Mouse (Mus musculus) retina, adult 2 months (tissue): ENCODE data around the gene Tbk1.
A peak's percentile ranks its signal among the peaks of the same experiment; 100 is the strongest.

ENCODE experiments used
- DNase-seq: peaks from one replicate; pipeline ENCODE4 v3.0.0-alpha.2; 2012; ENCODE audit warnings: low read depth, low spot score

The Tbk1 gene

DNA sequence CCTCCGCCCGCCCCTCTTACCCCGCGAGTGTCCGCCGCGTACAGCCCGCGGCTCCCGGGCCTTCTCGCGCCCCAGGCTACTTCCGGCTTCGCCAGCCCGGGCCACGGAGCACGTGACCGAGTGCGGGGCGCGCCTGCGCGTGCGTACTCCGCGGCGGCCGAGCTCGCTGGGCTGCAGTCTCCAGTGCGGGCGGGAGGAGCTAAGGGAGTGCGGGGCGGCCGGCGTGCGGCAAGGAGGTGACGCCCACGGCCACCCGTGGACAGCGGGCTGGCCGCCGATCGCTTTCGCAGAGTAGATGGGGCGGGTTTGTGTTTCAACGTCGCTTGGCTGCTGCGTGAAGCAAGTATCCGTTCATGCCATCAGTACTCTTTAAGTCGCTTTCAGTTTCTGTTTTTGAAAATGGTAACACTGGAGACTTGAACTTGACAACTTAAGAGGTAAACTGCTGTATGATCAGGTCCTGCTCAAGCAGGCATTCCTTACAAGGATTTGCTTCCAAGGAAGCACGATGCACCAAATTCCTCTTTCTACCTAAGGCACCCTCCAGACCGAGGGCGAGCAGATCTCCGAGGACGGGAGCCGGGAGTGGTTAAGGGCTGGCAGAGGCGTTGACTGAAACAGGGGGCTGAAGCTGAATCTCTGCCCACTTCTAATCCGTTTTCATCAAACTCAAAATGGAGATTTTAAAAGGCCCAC is at the start of gene Tbk1:
Gene Tbk1 (minus strand): TSS at position 113 of the 696 bp plus-strand sequence.
- DNase-seq: peak; percentile 74

DNA sequence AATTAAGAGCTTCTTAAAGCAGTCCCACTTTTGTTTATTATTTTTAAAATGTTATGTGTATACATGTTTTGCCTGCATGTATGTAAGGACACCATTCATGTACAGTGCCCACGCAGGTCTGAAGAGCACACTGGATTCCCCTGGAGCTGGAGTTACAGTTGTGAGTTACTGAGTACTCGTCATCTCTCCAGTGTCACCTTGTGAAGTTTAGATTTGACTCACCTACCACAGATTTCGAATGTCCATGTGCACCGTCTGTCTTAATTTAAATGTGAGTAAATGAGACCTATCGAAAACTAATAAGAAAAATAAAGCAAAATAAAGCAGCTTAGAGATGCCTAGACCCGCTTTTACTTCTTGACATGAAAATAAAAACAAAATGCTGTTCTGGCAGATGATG is 49.7 kb upstream of the Tbk1 start:
- DNase-seq: no peak

DNA sequence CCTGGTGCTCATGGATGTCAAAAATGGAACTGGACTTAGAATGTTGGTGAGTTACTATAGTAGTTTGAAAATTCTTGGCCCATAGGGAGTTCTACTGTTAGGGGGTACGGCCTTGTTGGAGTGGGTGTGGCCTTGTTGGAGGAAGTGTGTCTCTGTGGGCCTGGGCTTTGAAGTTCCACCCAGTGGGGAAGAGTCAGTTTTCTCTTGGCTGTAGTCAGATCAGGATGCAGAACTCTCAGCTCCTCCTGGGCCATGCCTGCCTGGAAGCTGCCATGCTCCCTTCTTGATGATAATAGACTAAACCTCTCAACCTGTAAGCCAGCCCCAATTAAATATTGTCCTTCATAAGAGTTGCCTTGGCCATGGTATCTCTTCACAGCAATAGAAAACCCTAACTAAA is 47.6 kb upstream of the Tbk1 start:
- no peak for DNase-seq

DNA sequence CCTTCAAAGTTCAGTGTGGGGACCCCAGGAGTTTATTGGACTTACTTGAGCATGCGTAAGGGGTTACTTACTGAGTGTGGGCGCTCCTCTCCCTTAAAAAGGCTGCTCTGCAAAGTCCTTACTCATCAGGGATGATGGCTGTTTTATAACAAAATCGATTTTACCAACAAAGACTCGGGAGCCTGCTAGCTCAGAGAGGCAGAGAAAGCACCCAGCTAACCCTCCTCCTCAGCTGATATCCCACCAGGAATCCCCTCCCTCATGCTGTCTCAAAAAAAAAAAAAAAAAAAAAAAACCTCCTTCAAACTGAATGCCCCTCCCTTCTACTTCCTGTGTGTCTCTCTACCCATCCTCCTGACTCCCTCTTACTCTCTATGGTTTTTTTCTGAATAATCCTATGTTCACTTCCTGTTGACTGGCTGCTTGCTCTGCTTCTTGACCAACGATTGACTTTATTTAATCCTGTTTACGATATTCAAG is 42.0 kb upstream of the Tbk1 start:
- no peak for DNase-seq

DNA sequence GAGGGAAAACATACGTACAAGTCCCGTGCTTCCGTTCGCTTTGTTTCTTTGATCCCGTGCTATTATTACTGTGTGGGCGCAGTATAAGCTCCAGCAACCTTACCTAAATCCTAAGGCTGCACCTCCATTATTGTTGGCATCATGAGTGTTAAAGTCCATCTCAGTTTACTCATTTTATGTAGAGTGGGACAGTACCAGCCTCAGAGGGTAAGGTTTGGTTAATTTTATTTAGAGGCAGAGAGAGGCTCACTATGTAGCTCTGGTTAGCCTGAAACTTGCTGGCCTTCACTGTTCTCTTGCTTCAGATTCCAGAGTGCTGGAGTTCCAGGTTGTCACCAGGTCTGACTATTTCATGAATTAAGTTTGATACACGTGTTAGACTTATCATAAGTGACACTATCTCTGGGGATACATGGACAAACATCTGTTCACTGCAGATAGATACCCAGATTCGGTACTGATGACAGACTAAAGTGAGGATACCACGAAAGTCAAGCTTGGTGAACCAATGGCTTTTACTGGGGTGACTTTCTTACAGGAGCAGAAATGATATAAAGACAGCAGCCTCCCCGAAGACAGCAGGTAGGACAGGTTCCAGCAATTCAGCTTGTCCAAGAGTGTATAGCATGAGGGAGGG is 40.7 kb upstream of the Tbk1 start:
- no peak for DNase-seq

DNA sequence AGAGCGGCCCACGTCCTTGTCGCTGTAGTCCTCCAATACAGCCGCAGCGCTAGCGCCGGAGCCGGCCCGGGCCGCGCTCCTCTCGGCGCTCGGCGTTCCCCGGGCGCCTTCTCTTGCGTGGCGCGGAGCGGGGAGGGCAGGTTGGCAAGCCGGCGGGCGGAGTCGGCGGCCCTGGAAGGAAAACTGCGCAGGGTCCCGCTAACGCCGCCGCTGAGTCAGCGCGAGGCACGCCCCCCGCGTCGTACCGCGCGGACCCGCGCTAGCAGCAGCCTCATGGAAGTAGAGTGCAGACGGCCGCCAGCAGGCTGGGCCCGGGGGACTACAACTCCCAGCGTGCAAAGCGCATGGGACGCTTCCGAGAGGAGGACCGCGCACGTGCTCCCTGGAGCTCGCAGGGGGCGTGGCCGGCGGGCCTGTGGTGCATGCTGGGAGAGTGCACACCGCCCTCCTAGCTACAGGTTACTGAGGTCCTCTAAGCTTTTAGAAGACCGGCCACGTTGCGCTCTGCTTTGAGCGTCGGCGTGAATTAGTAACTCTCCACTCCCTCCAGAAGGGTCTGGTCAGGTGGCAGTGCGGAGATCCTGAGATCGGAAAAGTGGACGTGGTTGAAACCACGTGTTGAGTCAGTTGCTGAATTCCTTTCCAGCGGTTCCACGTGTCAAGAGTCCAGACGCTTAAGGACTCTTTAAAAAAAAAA is 39.7 kb upstream of the Tbk1 start, which contains the start of gene Xpot:
Gene Xpot (minus strand): TSS at position 147 of the 697 bp plus-strand sequence.
- peak; percentile 94 for DNase-seq

DNA sequence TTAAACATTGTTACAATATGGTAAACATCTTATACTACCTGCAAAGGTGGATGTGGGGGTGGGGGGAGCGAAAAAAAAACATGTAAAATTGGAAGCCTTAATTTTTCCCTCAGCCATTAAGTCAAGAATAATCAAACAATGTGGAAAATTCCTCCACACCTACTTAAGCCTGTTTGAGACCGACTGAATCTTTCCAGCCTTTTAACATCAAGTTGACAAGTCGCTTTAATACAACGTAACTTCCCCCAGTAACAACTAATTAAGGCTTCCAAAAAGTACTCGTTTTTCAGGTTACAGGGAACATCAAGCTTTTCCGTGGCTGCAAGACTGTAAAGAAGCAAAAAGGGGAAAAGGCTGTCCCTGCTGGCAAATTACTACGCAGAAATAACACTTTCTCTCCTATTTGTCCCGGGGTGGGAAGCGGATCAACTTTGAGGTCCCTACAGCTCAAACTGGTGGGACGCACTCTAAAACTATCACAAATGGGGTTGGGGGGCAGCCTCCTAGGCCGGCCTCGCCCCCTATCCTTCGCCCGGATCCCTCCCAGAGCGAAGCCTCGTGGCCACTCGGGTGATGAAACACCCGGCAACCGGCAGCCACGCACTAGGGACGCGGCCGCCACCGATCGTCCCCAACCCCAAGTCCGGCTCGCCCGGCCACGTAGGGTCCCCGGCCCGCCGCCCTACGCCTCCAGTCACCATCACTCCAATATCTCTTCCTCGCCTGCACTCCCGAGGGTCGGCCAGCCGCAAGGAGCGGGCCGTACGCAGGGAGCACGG is 39.0 kb upstream of the Tbk1 start:
- no peak for DNase-seq

DNA sequence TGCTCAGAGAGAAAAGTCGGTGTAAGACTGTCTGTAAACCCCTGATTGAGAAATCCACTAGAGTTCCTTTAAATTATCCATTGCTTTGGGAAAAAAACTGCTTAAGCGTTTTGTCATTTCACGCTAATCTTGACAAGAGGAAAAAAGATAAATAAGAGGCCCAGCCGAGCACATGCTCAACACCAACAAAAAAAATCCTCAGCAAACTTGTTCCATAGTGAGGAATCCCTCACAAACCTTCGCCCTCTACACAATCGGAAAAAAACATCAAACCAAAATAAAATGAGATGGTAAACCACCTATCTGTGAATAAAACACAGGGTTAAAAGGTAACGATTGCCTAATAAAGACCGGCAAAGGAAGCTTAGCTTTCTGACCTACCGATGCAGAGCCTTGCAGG is 38.4 kb upstream of the Tbk1 start:
- no peak for DNase-seq

DNA sequence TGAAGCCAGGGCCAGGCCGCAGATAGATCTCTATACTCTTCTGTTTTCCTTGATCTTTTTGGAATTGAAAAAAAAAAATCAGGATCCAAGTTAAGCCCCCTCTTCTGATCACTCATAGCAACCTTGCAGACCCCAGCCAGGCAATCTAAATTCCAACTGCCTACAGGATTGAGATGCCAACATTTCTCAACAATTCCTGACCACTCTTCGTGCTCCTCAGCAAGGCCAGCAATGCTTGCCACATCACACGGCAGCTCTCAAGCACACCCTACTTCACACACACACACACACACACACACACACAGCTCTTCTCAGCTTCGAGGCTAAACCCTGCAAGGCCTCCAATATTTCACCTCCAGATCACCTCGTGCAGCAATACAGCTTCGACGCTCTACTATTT is 37.1 kb upstream of the Tbk1 start:
- no peak for DNase-seq

DNA sequence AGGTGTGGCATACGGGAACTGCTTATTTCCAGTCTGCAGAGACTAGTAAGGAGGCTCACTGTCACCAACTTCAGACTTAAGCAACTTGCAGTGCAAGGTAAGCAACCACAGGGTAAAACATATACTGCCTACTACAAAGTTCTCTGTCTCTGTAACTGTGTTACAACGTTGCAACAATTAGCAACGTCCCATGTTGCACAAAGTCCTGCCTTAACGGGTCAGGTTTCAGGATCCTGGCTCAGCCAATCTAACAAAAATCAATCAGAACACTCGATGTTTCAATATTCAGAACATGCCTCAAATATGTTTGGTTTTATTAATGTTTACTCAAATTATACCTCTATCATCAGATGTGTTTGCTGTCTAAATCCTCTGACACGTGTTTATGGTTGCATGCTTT is 35.8 kb upstream of the Tbk1 start:
- no peak for DNase-seq

DNA sequence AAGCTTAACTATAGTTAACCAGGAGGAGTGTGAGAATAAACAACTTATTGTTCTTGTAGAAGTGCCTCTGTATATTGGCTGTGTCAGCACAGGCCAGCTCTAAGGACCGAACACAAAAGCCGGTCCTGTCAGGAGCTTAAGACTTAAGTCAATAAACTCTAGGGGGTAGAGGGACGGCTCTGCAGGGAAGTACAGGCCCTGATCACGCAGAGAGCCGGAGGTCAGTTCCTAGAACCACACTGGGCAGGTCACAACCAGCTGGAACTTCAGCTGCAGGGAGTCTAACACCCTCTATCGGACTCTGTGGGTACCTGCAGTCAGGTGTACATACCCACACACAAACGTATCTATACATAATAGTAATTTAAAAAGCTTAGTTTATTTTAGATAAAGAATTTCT is 29.3 kb upstream of the Tbk1 start:
- no peak for DNase-seq

DNA sequence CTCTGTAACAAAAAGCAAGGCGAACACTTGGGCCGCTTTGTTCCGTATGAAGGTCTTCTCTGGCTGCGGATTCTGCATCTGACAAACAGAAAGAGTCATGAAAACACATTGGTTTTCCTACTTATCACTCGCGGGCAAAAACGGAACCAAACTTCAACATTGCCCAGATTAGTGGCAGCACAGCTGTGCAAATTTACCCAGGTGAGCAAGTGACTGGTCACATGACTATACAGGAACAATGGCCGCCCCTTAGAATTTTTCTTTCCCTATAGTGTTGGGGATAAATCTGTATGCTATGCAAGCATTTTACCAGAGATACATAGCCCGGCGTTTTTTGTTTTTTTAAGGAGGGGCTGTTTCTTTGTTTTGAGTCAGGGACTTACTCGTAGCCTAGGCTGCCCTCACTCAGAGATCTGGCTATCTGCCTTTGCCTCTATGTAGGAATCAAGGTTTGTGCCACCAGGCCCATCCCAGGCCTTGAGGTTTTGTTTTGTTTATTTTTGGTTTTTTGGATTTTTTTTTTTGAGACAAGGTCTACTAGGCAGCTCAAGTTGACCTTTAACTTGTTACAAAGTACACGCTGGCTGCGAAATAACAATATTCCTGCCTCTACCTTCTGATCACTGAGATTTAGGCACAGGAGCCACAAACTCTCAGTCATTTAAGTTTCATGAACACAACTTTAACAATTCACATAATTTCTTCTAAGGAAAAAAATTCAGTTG is 28.7 kb upstream of the Tbk1 start:
- no peak for DNase-seq

DNA sequence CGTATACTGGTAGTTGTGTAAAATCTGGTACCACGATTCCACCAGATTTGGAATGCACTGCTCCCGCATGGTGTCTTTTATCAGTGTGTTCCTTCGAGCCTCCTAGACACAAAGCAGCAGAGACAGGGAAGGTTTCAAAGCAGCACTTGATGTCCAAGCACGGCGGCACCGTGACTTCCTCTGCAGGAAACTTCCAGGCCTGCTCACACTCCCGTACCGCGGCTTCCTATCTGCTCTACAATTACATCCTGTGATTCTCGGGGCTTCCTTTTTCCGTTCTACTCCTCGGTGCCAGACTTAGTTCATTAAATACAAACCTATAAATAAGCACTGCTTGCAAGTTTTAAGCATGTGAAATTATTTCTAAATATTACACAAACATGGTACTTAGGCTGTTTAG is 27.0 kb upstream of the Tbk1 start:
- no peak for DNase-seq

DNA sequence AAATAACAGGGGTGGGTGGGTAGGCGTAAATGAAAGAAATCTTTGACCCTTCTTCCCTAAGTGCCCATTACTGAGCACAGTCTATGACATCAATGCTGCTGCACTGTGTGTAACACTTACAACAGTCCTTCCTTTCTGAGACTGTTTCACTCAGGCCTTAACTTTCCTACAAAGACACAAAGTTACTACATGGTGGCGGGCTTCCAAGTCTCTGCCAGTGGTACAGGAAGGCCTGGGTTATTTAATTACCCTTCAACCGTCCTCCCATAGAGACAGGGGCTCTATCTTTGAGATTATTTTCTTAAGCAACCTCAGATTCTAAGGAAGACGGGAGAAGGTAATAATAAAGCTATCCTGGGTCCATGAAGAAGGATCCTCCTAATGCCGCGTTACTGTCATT is 25.9 kb upstream of the Tbk1 start:
- DNase-seq: no peak

DNA sequence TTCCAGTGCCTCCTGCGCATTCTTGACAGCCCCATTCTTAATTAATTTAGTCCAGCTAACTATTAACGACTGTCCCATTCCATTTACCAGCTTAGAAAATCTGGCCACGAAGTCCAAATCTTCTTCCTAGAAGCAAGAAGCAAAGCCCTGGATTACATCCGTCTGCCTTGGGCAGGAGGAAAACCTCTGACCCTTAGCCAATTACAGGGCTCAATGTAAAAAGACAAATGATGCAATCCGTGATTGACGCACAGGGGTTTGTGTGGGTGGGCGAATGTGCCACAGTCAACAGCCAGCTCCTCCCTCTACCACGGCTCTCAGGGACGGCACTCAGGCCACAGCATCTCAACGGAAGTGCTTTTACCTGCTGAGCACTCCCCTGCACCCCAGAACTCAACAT is 25.0 kb upstream of the Tbk1 start:
- DNase-seq: no peak

DNA sequence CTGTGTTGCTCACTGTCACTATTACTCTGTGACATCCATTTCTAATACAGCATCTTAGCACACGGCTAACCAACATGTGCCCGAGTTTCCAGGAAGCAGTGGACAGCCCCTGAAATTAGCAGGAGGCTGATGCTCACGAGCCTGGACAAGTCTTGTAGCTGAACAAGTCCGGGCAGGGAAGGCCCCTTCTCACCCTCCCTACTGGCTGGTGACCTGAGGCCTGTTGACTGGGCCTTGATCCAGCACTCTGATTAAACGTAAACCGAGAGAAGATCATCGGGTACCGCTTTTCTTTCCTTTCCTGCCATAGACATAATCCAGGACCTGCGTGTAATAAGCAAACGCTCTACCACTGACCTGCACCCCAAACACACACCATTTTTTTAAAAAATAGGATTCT is 21.6 kb upstream of the Tbk1 start:
- no peak for DNase-seq

DNA sequence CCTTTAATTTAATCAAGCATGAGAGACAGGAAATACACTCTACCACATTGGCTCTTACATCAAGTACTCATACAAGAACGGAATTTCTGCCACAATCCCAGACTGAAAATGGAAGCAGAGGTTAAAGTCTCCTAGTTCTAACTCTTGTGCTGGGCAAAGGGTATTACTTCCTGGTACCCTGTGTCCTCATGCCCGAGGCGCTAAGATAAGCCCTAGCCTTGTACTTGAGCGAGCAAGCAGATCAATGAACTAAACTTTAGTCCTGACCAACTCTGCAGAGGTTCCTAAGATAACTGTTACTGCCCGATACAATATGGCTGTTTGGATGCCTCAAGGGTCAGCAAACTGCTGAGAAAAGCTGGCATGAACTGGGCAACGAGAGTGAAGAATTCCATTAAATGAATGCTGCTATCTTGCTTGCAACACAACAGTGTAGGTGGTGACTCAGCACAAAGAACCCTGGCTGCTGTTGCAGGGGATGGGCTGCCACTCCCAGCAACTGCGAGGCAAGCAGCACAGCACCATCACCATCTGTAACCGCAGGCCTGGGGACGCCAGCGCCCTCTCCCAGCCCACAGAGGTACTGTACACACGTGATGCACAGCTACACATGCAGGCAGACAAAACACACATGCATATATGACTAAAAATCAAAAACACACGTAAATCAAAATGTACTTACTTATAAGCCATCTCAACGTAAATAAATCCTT is 18.2 kb upstream of the Tbk1 start:
- no peak for DNase-seq

DNA sequence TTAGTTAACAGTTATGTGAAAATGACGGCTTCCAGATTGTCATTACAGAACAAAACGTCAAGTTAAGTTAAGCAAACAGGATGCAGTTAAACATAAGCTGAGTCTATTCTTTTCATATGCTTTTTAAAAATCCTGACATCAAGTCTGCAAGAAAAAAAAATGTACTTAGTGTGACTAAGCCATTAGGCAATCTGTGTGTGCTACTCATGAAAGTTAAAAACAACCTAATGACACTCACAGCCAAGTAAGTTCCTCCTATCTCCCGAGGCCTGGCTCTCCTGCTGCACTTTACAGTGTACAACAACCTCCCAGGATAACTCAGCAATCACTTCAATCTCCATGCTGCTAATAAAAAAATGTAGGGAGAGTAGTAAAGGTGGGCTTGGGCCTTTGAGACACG is 17.0 kb upstream of the Tbk1 start:
- no peak for DNase-seq

DNA sequence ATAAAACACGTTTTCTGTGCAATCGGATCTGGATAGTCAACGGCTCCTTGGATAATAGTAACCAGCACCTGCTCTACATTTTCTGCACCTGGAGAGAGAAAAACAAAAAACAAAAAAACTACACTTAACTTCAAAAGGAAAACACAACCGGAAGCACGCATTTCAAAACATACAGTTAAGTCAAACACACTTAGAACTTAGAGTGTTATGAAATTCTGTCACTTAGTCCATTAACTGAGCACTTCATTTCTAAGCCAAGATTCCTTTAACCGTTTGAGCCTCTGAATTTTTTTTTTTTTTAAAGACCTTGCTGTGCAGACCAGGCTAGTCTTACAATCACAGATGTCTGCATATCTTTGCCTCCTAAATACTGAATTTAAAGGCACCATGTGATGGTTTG is 14.7 kb upstream of the Tbk1 start:
- DNase-seq: no peak

DNA sequence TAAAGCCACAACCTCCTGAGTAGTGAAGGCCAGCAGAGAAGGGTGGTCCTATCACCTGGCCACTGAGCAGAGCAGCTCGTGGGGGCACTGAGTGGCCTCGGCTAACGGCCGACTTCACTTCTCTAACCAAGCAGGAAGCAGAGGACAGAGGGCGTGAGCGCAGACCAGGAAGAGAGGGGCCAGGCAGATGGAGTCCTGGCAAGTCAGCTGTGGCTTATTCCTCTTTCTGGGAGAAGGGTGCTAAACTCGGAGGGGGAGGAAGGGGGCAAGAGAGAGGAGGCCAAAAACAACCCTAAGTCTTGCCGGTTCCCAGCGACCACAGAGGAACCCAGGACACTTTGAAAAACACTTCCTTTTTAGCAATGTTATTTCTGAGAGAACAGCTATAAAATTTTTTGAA is 10.0 kb upstream of the Tbk1 start:
- no peak for DNase-seq

DNA sequence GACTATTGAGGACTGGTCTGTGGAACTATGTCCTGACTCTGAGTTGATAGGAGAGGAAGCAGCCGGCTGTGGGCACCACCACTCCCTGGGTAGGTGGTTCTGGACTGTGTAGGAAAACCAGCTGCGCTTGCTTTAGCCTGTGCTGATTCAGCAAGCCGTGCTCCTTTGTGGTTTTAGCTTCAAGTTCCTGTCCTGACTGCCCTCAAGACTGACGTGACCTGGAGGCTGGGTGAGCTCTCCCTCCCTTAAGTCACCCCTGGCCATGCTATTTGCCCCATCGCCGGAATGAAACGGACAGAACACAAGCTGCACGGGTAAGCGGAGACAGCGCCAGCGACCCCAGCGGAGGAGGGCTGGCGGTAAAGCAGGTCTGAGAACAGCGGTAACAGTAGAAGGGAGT is 4.5 kb upstream of the Tbk1 start:
- DNase-seq: no peak
